Mouse (Mus musculus) liver, postnatal 0 days (tissue): ENCODE measurements around the gene Dppa5a. TPM values are rescaled to one million over a fixed set of nuclear protein-coding genes. Genes with fewer than 3 reads are reported as not detected.
A peak's percentile ranks its signal among the peaks of the same experiment; 100 is the strongest.

Source experiments
- ATAC-seq: fragments of 200-750 bp; cut with Nextera tagmentation; 2 replicates; pipeline ENCODE4 v1.8.0; 2017; ENCODE audit warnings: mild to moderate bottlenecking, moderate library complexity
- DNase-seq: peaks from one replicate; pipeline ENCODE4 v3.0.0-alpha.2; 2016
- H3K27ac ChIP-seq: fragments of 300-500 bp; sonication (generic); 2 replicates; pipeline ENCODE4 v1.5.1; 2014; ENCODE audit warnings: antibody characterized with exemption, moderate library complexity, mild to moderate bottlenecking, low read depth
- H3K27me3 ChIP-seq: fragments of 300-500 bp; sonication (generic); 2 replicates; pipeline ENCODE4 v1.6.1; 2014; ENCODE audit warnings: low read length, control low read depth, mixed read lengths; ENCODE audit not compliant: insufficient read depth
- H3K36me3 ChIP-seq: fragments of 300-500 bp; sonication (generic); replicated peaks from 2 replicates; pipeline ENCODE4 v1.6.1; 2014; ENCODE audit warnings: mild to moderate bottlenecking, control low read depth, low read length, moderate library complexity, mixed read lengths; ENCODE audit not compliant: insufficient read depth
- H3K4me1 ChIP-seq: fragments of 300-500 bp; sonication (generic); 2 replicates; pipeline ENCODE4 v1.6.1; 2014; ENCODE audit warnings: antibody characterized with exemption, mild to moderate bottlenecking, control low read depth; ENCODE audit not compliant: insufficient read depth
- H3K4me2 ChIP-seq: fragments of 300-500 bp; sonication (generic); 2 replicates; pipeline ENCODE4 v1.6.1; 2014; ENCODE audit warnings: low read depth, mild to moderate bottlenecking, low read length, moderate library complexity, mixed read lengths
- H3K4me3 ChIP-seq: fragments of 300-500 bp; sonication (generic); 2 replicates; pipeline ENCODE4 v1.5.1; 2014; ENCODE audit warnings: low read depth, low read length
- H3K9ac ChIP-seq: fragments of 300-500 bp; sonication (generic); replicated peaks from 2 replicates; pipeline ENCODE4 v1.6.1; 2014; ENCODE audit warnings: mild to moderate bottlenecking, moderate library complexity
- H3K9me3 ChIP-seq: fragments of 300-500 bp; sonication (generic); 2 replicates; pipeline ENCODE4 v1.6.1; 2016; ENCODE audit warnings: mild to moderate bottlenecking, control low read depth, low read length, mixed read lengths
- CTCF ChIP-seq: sonication (generic); IDR thresholded peaks from 2 replicates; pipeline ENCODE4 v1.5.1; 2016; ENCODE audit warnings: antibody characterized with exemption, low read depth
- EP300 ChIP-seq: IDR thresholded peaks from 2 replicates; pipeline ENCODE4 v1.6.1; 2016; ENCODE audit warnings: antibody characterized with exemption, low read depth, mild to moderate bottlenecking
- WGBS: fragments of 180-500 bp; shearing (Covaris S2); extraction: QIAGEN DNeasy Blood & Tissue Kit; methylation state at CpG from one replicate; pipeline ENCODE4 v1.1.7; 2014; ENCODE audit not compliant: insufficient replicate concordance; 5-methylcytosine and 5-hydroxymethylcytosine counted together
- polyA plus RNA-seq: library from polyadenylated mRNA; unstranded; fragments of >200 nt; fragmentation: Nextera tagmentation; extraction: Ambion mirVana; gene quantifications from 2 replicates; pipeline ENCODE4 v1.2.1, GENCODE M21; 2015

Gene Dppa5a
- polyA plus RNA-seq, 1 experiment from 2014 or later, result not detected

DNA sequence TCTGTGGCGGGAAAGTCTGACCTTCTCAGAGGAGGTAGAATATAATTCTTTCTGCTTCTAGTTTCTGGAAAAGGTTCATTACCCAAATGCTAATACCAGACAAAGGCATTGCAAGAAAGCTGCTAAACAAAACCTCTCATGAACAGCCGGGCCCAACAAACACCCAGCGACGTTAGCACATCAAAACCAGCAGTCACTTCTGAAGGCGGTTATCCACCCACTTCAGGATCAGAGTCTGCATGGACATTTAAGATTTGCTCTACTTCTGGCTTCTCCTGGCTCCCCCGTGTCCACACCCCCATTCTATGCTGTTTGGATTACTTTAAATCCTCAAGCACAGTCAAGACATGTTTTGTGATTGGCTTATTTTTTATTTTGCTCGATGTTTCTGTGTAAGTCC is 26.6 kb upstream of the Dppa5a start:
- no peak for ATAC-seq
- Histone ChIP-seq H3K9me3 (no peaks in the 10 kb centered on the region), H3K9ac (no peak overlapping the region), H3K4me2 (no peak overlapping the region), H3K27ac (no peak overlapping the region), H3K4me3 (no peak overlapping the region), H3K4me1 (peaks cover 7% of the 10 kb centered on the region), H3K27me3 (peaks cover 54% of the 10 kb centered on the region), H3K36me3 (no peaks in the 10 kb centered on the region)
- 62% methylated on average over 7 of the region's 7 CpGs for WGBS
- TF ChIP-seq EP300 (no peak), CTCF (no peak)
- DNase-seq, result no peak

DNA sequence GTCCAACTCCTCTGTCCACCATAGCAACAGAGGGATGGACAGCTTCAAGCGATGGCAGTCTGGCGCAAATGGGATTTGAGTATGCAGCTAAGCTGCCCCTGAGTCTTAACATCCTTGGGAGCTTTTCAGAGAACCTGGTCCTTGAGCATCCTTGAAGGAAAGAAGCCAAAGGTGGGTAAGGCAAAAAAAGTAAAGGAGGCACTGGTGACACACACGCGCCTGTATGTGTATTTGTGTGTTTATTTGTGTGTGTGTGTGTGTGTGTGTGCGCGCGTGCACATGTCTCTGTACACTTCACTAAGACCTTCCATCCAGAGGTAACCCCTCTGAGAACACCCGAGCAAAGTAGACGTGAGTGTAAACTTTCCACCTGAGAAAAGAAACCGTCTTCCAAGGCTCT is 25.8 kb upstream of the Dppa5a start:
- DNase-seq (no peak), ATAC-seq (no peak)
- Histone ChIP-seq H3K9me3 (no peaks in the 10 kb centered on the region), H3K4me2 (no peak overlapping the region), H3K4me1 (peaks cover 7% of the 10 kb centered on the region), H3K27ac (no peak overlapping the region), H3K4me3 (no peak overlapping the region), H3K27me3 (peaks cover 54% of the 10 kb centered on the region), H3K36me3 (no peaks in the 10 kb centered on the region), H3K9ac (no peak overlapping the region)
- TF ChIP-seq CTCF (no peak), EP300 (no peak)
- 78% methylated on average over 10 of the region's 10 CpGs for WGBS

DNA sequence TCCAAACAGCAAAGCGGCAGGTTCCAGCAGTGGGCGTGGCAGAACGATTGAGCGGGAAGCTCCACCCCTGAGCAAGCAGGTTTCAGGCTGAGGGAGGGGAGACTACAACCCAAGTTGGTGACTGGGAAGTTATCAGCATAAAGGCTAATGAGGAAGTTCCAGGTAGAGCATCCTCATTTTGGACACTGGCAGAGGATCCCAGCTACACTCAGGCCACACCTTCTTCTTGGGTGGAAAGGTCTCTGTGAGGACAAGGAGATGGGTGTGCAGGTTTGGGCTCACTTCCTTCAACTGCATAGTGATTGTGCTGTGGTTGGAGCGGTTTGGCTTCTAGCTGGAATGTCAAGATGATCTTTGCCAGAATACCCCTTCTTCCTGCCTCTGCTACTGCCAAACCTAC is 22.0 kb upstream of the Dppa5a start:
- Histone ChIP-seq H3K4me2 (no peak overlapping the region), H3K9ac (no peak overlapping the region), H3K27ac (no peak overlapping the region), H3K9me3 (no peaks in the 10 kb centered on the region), H3K4me3 (no peak overlapping the region), H3K36me3 (no peaks in the 10 kb centered on the region), H3K27me3 (peaks cover 25% of the 10 kb centered on the region), H3K4me1 (no peaks in the 10 kb centered on the region)
- ATAC-seq (no peak), DNase-seq (no peak)
- 37% methylated on average over 5 of the region's 5 CpGs for WGBS
- TF ChIP-seq CTCF (no peak), EP300 (no peak)

DNA sequence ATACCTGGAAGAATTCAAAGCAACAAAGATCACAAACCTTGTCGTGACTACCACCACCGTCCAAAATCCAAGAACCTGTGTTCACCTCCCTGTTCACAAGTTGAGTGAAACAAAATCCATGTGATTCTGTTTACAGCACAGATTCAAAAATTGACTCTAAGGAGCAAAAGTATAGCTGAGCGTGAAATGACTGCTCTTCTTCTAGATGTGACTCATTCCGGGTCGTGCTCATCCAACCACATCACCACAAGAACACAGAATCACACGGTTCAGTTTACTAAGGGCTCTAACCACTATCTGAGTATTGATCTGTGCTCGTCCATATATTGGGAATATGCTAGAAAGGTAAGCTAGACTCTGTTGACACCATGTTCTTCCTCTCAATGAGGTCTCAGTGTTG is 19.0 kb upstream of the Dppa5a start:
- Histone ChIP-seq H3K9me3 (no peaks in the 10 kb centered on the region), H3K27me3 (no peaks in the 10 kb centered on the region), H3K4me3 (no peak overlapping the region), H3K4me2 (no peak overlapping the region), H3K4me1 (no peaks in the 10 kb centered on the region), H3K27ac (no peak overlapping the region), H3K36me3 (no peaks in the 10 kb centered on the region), H3K9ac (no peak overlapping the region)
- DNase-seq, result no peak
- ATAC-seq, result no peak
- TF ChIP-seq EP300, result no peak
- TF ChIP-seq CTCF, result no peak
- 70% methylated on average over 7 of the region's 7 CpGs for WGBS

DNA sequence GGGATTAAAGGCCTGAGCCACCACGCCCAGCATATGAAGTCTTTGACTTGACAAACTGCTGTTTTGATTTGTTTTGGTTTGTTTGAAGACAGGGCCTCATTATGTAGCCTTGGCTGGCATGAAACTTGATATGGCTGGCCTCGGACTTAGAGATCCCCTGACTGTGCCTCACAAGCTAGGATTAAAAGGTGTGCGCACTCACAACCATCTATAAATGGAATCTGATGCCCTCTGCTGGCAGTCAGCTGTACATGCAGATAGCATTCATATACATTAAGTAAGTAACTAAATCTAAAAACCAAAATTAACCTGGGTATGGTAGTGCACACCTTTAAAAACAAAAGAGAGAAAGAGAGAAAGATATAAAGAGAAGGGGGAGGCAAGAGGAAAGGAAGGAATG is 17.9 kb upstream of the Dppa5a start:
- H3K27me3 ChIP-seq, result no peaks in the 10 kb centered on the region
- no peak for DNase-seq
- no peak overlapping the region for H3K27ac ChIP-seq
- no peak overlapping the region for H3K4me2 ChIP-seq
- H3K9me3 ChIP-seq, result no peaks in the 10 kb centered on the region
- no peak overlapping the region for H3K9ac ChIP-seq
- no peaks in the 10 kb centered on the region for H3K36me3 ChIP-seq
- WGBS, result 56% methylated on average over 3 of the region's 3 CpGs
- no peak for ATAC-seq
- TF ChIP-seq EP300, result no peak
- TF ChIP-seq CTCF, result peak; percentile 73
- no peaks in the 10 kb centered on the region for H3K4me1 ChIP-seq
- H3K4me3 ChIP-seq, result no peak overlapping the region

DNA sequence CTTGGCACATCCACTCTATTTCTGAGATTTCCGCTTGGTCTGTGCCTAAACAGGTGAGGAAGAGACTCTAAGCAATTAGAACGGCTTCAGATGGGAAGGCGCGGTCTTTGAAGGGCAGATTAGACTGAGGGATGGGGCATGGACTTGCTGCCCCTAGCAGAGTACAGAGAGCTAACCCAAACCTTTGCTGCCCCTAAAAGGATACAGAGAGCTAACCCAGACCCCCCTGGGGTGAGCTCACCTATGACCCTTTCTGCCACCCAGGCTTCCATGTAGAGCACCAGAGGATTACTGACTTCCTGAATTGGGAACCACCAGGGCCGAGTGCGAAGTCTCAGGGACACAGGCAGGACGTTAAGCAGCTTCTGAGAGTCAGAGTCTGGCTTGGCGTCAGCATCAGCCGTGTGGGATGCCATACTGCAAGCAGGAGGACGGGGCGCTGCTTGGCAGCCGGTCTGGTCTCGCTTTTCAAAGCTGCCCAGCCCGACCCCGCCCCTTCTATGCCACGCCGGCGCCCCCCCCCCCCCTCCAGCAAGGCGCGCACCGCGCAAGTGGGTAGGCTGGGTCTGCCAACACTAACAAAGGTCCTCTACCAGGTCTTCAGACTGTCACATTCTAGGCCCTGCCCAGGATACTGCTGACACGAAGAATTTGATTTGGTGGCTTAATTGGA is 10.3 kb upstream of the Dppa5a start, which contains the start of gene Ooep:
Gene Ooep (minus strand): TSS at position 613 of the 673 bp plus-strand sequence.
- peaks cover 15% of the 10 kb centered on the region; the same call in 1 of the 2 replicates for H3K27me3 ChIP-seq
- peak; percentile 19 for DNase-seq
- H3K9ac ChIP-seq, result no peak within 1 kb of the TSS
- H3K4me3 ChIP-seq, result no peak within 1 kb of the TSS; the same call in 1 of the 2 replicates
- H3K4me1 ChIP-seq, result peaks cover 6% of the 10 kb centered on the region; the same call in 1 of the 2 replicates
- H3K36me3 ChIP-seq, result no peaks in the 10 kb centered on the region
- peak within 1 kb of the TSS; percentile 45 for H3K4me2 ChIP-seq
- 10% methylated on average over 15 of the region's 23 CpGs for WGBS
- no peak for TF ChIP-seq EP300
- no peak for TF ChIP-seq CTCF
- H3K27ac ChIP-seq, result no peak within 1 kb of the TSS
- no peak for ATAC-seq
- no peaks in the 10 kb centered on the region for H3K9me3 ChIP-seq
